Mouse (Mus musculus): Measurements from ENCODE around the gene Sult6b2.
A peak's percentile ranks its signal among the peaks of the same experiment; 100 is the strongest.

Sult6b2 gene

GRCm38 (mm10) chr6:142809373-142810098 is 5.2 kb upstream of the Sult6b2 start:
- no peak for DNase-seq

GRCm38 (mm10) chr6:142806326-142806725 is 2.0 kb upstream of the Sult6b2 start:
- DNase-seq = no peak

- no peak for DNase-seq
These were observed 1.4 kb downstream of the Sult6b2 start for GRCm38 (mm10) chr6:142802617-142803525.

GRCm38 (mm10) chr6:142801687-142802086 is 2.6 kb downstream of the Sult6b2 start:
- DNase-seq = no peak

- no peak for DNase-seq
These were observed 4.5 kb downstream of the Sult6b2 start for GRCm38 (mm10) chr6:142799704-142800374.

- DNase-seq = no peak
These were observed 5.5 kb downstream of the Sult6b2 start for GRCm38 (mm10) chr6:142798837-142799236.

GRCm38 (mm10) chr6:142797996-142798395 is 6.3 kb downstream of the Sult6b2 start:
- no peak for DNase-seq

- no peak for DNase-seq
These were observed 8.5 kb downstream of the Sult6b2 start for GRCm38 (mm10) chr6:142795655-142796441.

GRCm38 (mm10) chr6:142795087-142795486 is 9.2 kb downstream of the Sult6b2 start:
- no peak for DNase-seq

- DNase-seq = no peak
These were observed 10.8 kb downstream of the Sult6b2 start for GRCm38 (mm10) chr6:142793468-142793867.

GRCm38 (mm10) chr6:142792241-142792968 is 11.9 kb downstream of the Sult6b2 start:
- no peak for DNase-seq

- DNase-seq = no peak
These were observed 14.6 kb downstream of the Sult6b2 start for GRCm38 (mm10) chr6:142789736-142790135.

GRCm38 (mm10) chr6:142788042-142788987 is 16.0 kb downstream of the Sult6b2 start:
- DNase-seq = no peak

GRCm38 (mm10) chr6:142786106-142786505 is 18.2 kb downstream of the Sult6b2 start:
- DNase-seq = no peak

- peak; percentile 39 for DNase-seq
These were observed 19.0 kb downstream of the Sult6b2 start for GRCm38 (mm10) chr6:142785343-142785742.

- no peak for DNase-seq
These were observed 23.0 kb downstream of the Sult6b2 start for GRCm38 (mm10) chr6:142781286-142781685.

- DNase-seq = no peak
These were observed 23.7 kb downstream of the Sult6b2 start for GRCm38 (mm10) chr6:142780574-142781033.

- DNase-seq = no peak
These were observed 24.3 kb downstream of the Sult6b2 start for GRCm38 (mm10) chr6:142779812-142780573.

GRCm38 (mm10) chr6:142779045-142779811 is 25.1 kb downstream of the Sult6b2 start:
- peak; percentile 63 for DNase-seq

All from cerebellum, adult 9-11 months (tissue).